Mouse (Mus musculus) G1E (cell line): ENCODE data around the gene Wdfy3. TPM values are rescaled to one million over a fixed set of nuclear protein-coding genes. Genes with fewer than 3 reads are reported as not detected.

Source experiments
- ATAC-seq: 2 replicates; pipeline ENCODE4 v1.8.0; 2016; ENCODE audit warnings: mild to moderate bottlenecking; ENCODE audit not compliant: insufficient number of reproducible peaks, poor library complexity, low FRiP score, severe bottlenecking; ENCODE audit errors: extremely low read depth
- DNase-seq: peaks from one replicate; pipeline ENCODE4 v3.0.0; 2012; ENCODE audit warnings: low spot score
- H3K27me3 ChIP-seq: 2 replicates; pipeline ENCODE4 v1.6.1; 2012; ENCODE audit warnings: mild to moderate bottlenecking, low read length, inconsistent platforms; ENCODE audit not compliant: insufficient read depth
- H3K36me3 ChIP-seq: replicated peaks from 2 replicates; pipeline ENCODE3; 2012; ENCODE audit warnings: mild to moderate bottlenecking, inconsistent platforms
- H3K4me1 ChIP-seq: 2 replicates; pipeline ENCODE4 v1.6.1; 2012; ENCODE audit warnings: low read depth, low read length, inconsistent platforms, mixed read lengths; ENCODE audit not compliant: insufficient read depth
- H3K4me3 ChIP-seq: 2 replicates; pipeline ENCODE4 v1.5.1; 2012; ENCODE audit warnings: low read depth, mild to moderate bottlenecking, inconsistent platforms, low read length, moderate library complexity, mixed read lengths
- H3K9me3 ChIP-seq: replicated peaks from 2 replicates; pipeline ENCODE4 v1.6.1; 2012; ENCODE audit warnings: inconsistent platforms
- CTCF ChIP-seq: IDR thresholded peaks from 2 replicates; pipeline ENCODE4 v1.5.1; 2012; ENCODE audit warnings: low read depth, low read length, inconsistent platforms, mixed read lengths
- GATA1 ChIP-seq: IDR thresholded peaks from 2 replicates; pipeline ENCODE4 v1.6.1; 2012; ENCODE audit warnings: borderline replicate concordance, low read length, inconsistent platforms, mixed read lengths
- GATA2 ChIP-seq: IDR thresholded peaks from 2 replicates; pipeline ENCODE4 v1.6.1; 2012; ENCODE audit warnings: low read depth, low read length, inconsistent platforms, borderline replicate concordance
- POLR2AphosphoS5 ChIP-seq: IDR thresholded peaks from 2 replicates; pipeline ENCODE4 v1.6.1; 2012; ENCODE audit warnings: low read depth, low read length, inconsistent platforms; ENCODE audit not compliant: insufficient replicate concordance
- TAL1 ChIP-seq: conservative IDR thresholded peaks from 2 replicates; pipeline ENCODE4 v1.6.1; 2012; ENCODE audit warnings: low read depth, low read length, inconsistent platforms, mixed read lengths
- polyA plus RNA-seq: library from polyadenylated mRNA; stranded (reverse); fragments of >175 nt; gene quantifications from 2 replicates; pipeline ENCODE4 v1.2.3, GENCODE M21; 2012
- total RNA-seq, 2 experiments: library from RNA; stranded (forward) in 1 of 2; stranded (reverse) in 1 of 2; fragments of 200-1000 nt in 1 of 2; fragments of >200 nt in 1 of 2; fragmentation: Nextera tagmentation in 1 of 2; gene quantifications; 2 replicates each; pipeline ENCODE4 v1.2.3; 2014 to 2017

Gene Wdfy3
- total and polyA plus RNA-seq, 3 experiments = 0.05 TPM; not detected in 2

GRCm38 (mm10) chr5:101945731-101946130 lies 124.0 kb downstream of the Wdfy3 start:
- Histone ChIP-seq H3K4me3 (no peak overlapping the region), H3K36me3 (no peaks in the 10 kb centered on the region), H3K9me3 (peaks cover 50% of the 10 kb centered on the region), H3K27me3 (no peaks in the 10 kb centered on the region), H3K4me1 (no peaks in the 10 kb centered on the region)
- DNase-seq = no peak
- no peak for ATAC-seq
- no peak for TF ChIP-seq CTCF
- TF ChIP-seq TAL1 = no peak
- TF ChIP-seq POLR2AphosphoS5 = no peak

GRCm38 (mm10) chr5:101937909-101938596 lies 131.7 kb downstream of the Wdfy3 start:
- H3K9me3 ChIP-seq = peaks cover 68% of the 10 kb centered on the region
- no peaks in the 10 kb centered on the region for H3K4me1 ChIP-seq
- DNase-seq (no peak), ATAC-seq (no peak)
- H3K4me3 ChIP-seq = no peak overlapping the region
- H3K27me3 ChIP-seq = no peaks in the 10 kb centered on the region
- TF ChIP-seq CTCF (no peak), GATA1 (no peak), TAL1 (no peak), POLR2AphosphoS5 (no peak), GATA2 (no peak)
- no peaks in the 10 kb centered on the region for H3K36me3 ChIP-seq

GRCm38 (mm10) chr5:101937362-101937761 lies 132.4 kb downstream of the Wdfy3 start:
- Histone ChIP-seq H3K27me3 (no peaks in the 10 kb centered on the region), H3K4me3 (no peak overlapping the region; the same call in 1 of the 2 replicates), H3K36me3 (no peaks in the 10 kb centered on the region), H3K4me1 (no peaks in the 10 kb centered on the region), H3K9me3 (peaks cover 65% of the 10 kb centered on the region)
- TF ChIP-seq GATA2 = no peak
- TF ChIP-seq POLR2AphosphoS5 = no peak
- TF ChIP-seq TAL1 = no peak
- TF ChIP-seq GATA1 = no peak
- no peak for TF ChIP-seq CTCF
- DNase-seq (no peak), ATAC-seq (no peak)

GRCm38 (mm10) chr5:101935893-101936292 lies 133.8 kb downstream of the Wdfy3 start:
- ATAC-seq (no peak), DNase-seq (no peak)
- Histone ChIP-seq H3K4me1 (no peaks in the 10 kb centered on the region), H3K36me3 (no peaks in the 10 kb centered on the region), H3K4me3 (no peak overlapping the region), H3K27me3 (no peaks in the 10 kb centered on the region), H3K9me3 (peaks cover 62% of the 10 kb centered on the region)
- TF ChIP-seq GATA1 = no peak
- TF ChIP-seq POLR2AphosphoS5 = no peak
- TF ChIP-seq GATA2 = no peak
- no peak for TF ChIP-seq CTCF
- no peak for TF ChIP-seq TAL1

- Histone ChIP-seq H3K27me3 (no peaks in the 10 kb centered on the region), H3K36me3 (no peaks in the 10 kb centered on the region), H3K9me3 (peaks cover 66% of the 10 kb centered on the region), H3K4me1 (no peaks in the 10 kb centered on the region), H3K4me3 (no peak overlapping the region)
- TF ChIP-seq GATA2 (no peak), GATA1 (no peak), POLR2AphosphoS5 (no peak), CTCF (no peak), TAL1 (no peak)
- DNase-seq (no peak), ATAC-seq (no peak)
Observed at GRCm38 (mm10) chr5:101934629-101935028, 135.1 kb downstream of the Wdfy3 start.

- no peaks in the 10 kb centered on the region for H3K27me3 ChIP-seq
- no peak for ATAC-seq
- no peak overlapping the region for H3K4me3 ChIP-seq
- peaks cover 62% of the 10 kb centered on the region for H3K9me3 ChIP-seq
- TF ChIP-seq POLR2AphosphoS5 = no peak
- no peak for TF ChIP-seq GATA1
- no peak for TF ChIP-seq CTCF
- no peak for TF ChIP-seq GATA2
- no peak for TF ChIP-seq TAL1
- H3K4me1 ChIP-seq = no peaks in the 10 kb centered on the region
- no peak for DNase-seq
- no peaks in the 10 kb centered on the region for H3K36me3 ChIP-seq
Observed at GRCm38 (mm10) chr5:101932971-101933810, 136.5 kb downstream of the Wdfy3 start.
